ENCODE assay signal across 16 mouse cellular contexts in the genomic region with DNA sequence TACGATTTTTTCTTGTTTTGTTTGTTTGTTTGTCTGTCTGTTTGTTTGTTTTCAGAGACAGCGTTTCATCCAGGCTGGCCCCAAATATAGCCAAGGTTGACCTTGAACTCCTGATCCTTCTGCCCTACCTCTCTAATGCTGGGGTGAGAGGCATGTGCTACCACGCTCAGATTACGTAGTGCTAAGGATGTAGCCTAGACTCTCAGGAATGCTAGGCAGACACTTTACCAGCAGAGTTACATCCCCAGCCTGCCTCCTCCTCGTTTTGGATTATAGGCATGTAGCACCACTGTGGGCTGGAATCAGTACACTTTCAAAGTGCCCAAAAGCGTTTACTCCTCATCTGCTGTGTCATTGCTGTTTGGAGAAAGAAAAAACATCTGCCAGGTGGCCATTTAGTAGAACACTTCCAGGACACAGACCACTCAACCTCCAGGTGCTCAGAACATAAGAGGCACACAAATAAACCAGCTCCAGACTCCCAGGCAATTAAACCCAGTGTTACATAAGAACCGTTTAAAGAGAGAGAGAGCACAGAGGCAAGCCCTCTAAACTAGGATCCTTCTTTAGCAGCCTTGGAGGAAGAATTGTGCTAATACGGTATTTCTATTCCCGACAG. TPM values are rescaled to one million over a fixed set of nuclear protein-coding genes. Genes with fewer than 3 reads are reported as not detected.
DNase-seq lines count a peak whose midpoint lies in the region; ATAC-seq lines count a peak whose summit lies in the region.
"Had no signal": no experiment of that assay in that cellular context is flagged by ENCODE, and none has a peak within 500 bp of the region (broad histone marks: within the 10 kb centered on the region; RNA-seq: fewer than 3 reads in every experiment).

No protein-coding gene starts in this region.

- H3K36me3 ChIP-seq in lung, embryonic 15.5 days, result peaks cover 5% of the 10 kb centered on the region; the same call in 1 of the 2 replicates
- H3K36me3 ChIP-seq: heart, embryonic 13.5 days; hindbrain, embryonic 15.5 days had no signal

- no peaks in the 10 kb centered on the region for H3K27me3 ChIP-seq in lung, embryonic 15.5 days
- H3K27me3 ChIP-seq: heart, embryonic 13.5 days; hindbrain, embryonic 15.5 days had no signal

- DNase-seq in left cerebral cortex, adult 11 months (ENCODE audit: low spot score), result peak; percentile 47
- no peak for DNase-seq in left cerebral cortex, postnatal 10 days (ENCODE audit: extremely low spot score in 1 of 2, low spot score in 2 of 2)
- DNase-seq in right cerebral cortex, adult 2 months (ENCODE audit: low spot score in 2 of 2), result peak; percentile 32 to 51
- DNase-seq in right cerebral cortex, postnatal 36 days (ENCODE audit: low spot score in 2 of 2), result no peak
- DNase-seq in urinary bladder, postnatal 36 days (ENCODE audit: low spot score in 2 of 2), result no peak
- DNase-seq in thymus, adult 18-20 months, result no peak
- DNase-seq: cerebellum, adult 9-10 months; heart, postnatal 36 days; kidney, adult 11 months; kidney, postnatal 10 days; layer of hippocampus, adult 9-11 months; lung, embryonic 14.5 days had no signal

- WGBS in lung, embryonic 15.5 days, result 64% methylated on average over 9 of the region's 9 CpGs

- intact Hi-C loops in left cerebral cortex, postnatal 10 days (cut with DNase I), result no loop called here

- H3K4me3 ChIP-seq in lung, embryonic 15.5 days, result no peak overlapping the region
- H3K4me3 ChIP-seq: heart, embryonic 13.5 days; hindbrain, embryonic 15.5 days had no signal

- no peak overlapping the region for H3K9ac ChIP-seq in lung, embryonic 15.5 days
- H3K9ac ChIP-seq: heart, embryonic 13.5 days; hindbrain, embryonic 15.5 days; lung, embryonic 14.5 days had no signal

- H3K27ac ChIP-seq in lung, embryonic 15.5 days, result peak overlapping the region; percentile 31
- H3K27ac ChIP-seq: heart, embryonic 13.5 days; hindbrain, embryonic 15.5 days had no signal

- ATAC-seq in lung, embryonic 15.5 days (ENCODE audit: borderline replicate concordance, extremely low read depth, low FRiP score, low TSS enrichment), result 0 out of 2 replicates have a peak, but pooled peaks have one; percentile 42
- ATAC-seq in activated CD4-positive, CD25-positive, alpha-beta regulatory T cell, adult 4 months, result no peak

- no peaks in the 10 kb centered on the region for H3K9me3 ChIP-seq in lung, embryonic 15.5 days
- H3K9me3 ChIP-seq: heart, embryonic 13.5 days; hindbrain, embryonic 15.5 days had no signal

- H3K4me1 ChIP-seq in lung, embryonic 15.5 days, result peaks cover 10% of the 10 kb centered on the region; the same call in 1 of the 2 replicates
- H3K4me1 ChIP-seq: hindbrain, embryonic 15.5 days had no signal

- H3K4me2 ChIP-seq in lung, embryonic 15.5 days, result no peak overlapping the region
- H3K4me2 ChIP-seq: heart, embryonic 13.5 days; hindbrain, embryonic 15.5 days; lung, embryonic 14.5 days had no signal

RNA-seq across cellular contexts. Expression of gene Nebl, which starts 16.0 kb away (rescaled TPM):
- total RNA-seq in left cerebral cortex, postnatal 10 days (2021), result 10 to 100 TPM; 55.1 to 59.2 TPM
- polyA plus RNA-seq in lung, embryonic 15.5 days (2015; fragmentation: Nextera tagmentation; extraction: Ambion mirVana), result 38.1 and 44.9 TPM in 2 replicates
- polyA plus RNA-seq in activated CD4-positive, CD25-positive, alpha-beta regulatory T cell, adult 4 months (2017; shearing (Covaris generic)), result 1 to 10 TPM; 6.0 to 8.3 TPM

Comparison
In these comparisons a context has a peak if more than half of its experiments do, and no peak if none do; other contexts are left out.
1. DNase-seq: peak in left cerebral cortex, adult 11 months (single experiment) and right cerebral cortex, adult 2 months (2 of 2); none in left cerebral cortex, postnatal 10 days (0 of 2), right cerebral cortex, postnatal 36 days (0 of 2), urinary bladder, postnatal 36 days (0 of 2) and thymus, adult 18-20 months (0 of 2).